Mouse (Mus musculus) MEL (cell line): ENCODE measurements at regions not wholly inside any gene's neighbourhood (a gene's known extent, or its start where the extent isn't known, plus 50 kb on each side); places are given as distances from the start of the nearest gene placed in this dataset.

Source experiments
- CTCF ChIP-seq, 3 experiments: IDR thresholded peaks in 2 of 3; conservative IDR thresholded peaks in 1 of 3; 2 replicates each; pipeline ENCODE4 v1.5.1; 2011 to 2012; ENCODE audit warnings: low read length in 3 of 3, low read depth in 2 of 3, mild to moderate bottlenecking in 2 of 3, improper control_type of control experiment in 1 of 3, inconsistent platforms in 1 of 3, mixed read lengths in 1 of 3, moderate library complexity in 1 of 3; ENCODE audit not compliant: control insufficient read depth in 1 of 3, insufficient read depth in 1 of 3, poor library complexity in 1 of 3, severe bottlenecking in 1 of 3
- ELF1 ChIP-seq: IDR thresholded peaks from 2 replicates; pipeline ENCODE4 v1.6.1; 2014; ENCODE audit warnings: low read depth, mild to moderate bottlenecking, inconsistent platforms, low read length, improper control_type of control experiment, moderate library complexity
- EP300 ChIP-seq, 2 experiments: IDR thresholded peaks; 2 replicates each; pipeline ENCODE4 v1.6.1; 2011; ENCODE audit warnings: improper control_type of control experiment in 2 of 2, low read length in 2 of 2, low read depth in 1 of 2, mild to moderate bottlenecking in 1 of 2
- KAT2A ChIP-seq: conservative IDR thresholded peaks from 2 replicates; pipeline ENCODE4 v1.6.1; 2012; ENCODE audit warnings: low read depth, low read length, improper control_type of control experiment, inconsistent platforms
- ZNF384 ChIP-seq: IDR thresholded peaks from 2 replicates; pipeline ENCODE4 v1.6.1; 2012; ENCODE audit warnings: low read depth, mild to moderate bottlenecking, inconsistent platforms, low read length, improper control_type of control experiment

DNA sequence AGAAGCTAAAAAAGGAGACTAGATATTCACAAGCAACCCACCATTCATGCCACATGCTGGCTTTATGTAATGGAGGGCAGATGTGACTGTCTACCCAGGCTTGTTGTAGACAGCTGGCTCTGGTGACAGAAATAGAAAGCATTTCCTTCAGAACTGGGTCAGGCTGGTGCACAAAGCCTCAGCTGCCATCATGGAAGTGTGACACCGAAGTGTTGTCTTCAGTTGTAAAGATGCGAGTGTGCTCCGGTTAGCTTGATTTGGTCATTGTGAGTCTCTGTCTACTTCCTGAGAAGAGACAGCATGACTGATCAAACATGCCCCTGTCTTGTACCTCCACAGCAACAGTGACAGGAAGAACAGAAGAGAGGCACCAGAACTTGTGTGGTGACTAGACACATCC is 77.7 kb upstream of the Itga6 start:
- TF ChIP-seq EP300 (IDR thresholded peaks at IDR 0.05; ENCODE audit: low read depth in 1 of 2, low read length in 2 of 2) (no peak), ELF1 (no peak), CTCF (IDR thresholded peaks at IDR 0.05 in 2 of 3, conservative IDR thresholded peaks at IDR 0.05 in 1 of 3; ENCODE audit: control insufficient read depth in 1 of 3, insufficient read depth in 1 of 3, low read depth in 2 of 3, low read length in 3 of 3, poor library complexity in 1 of 3, severe bottlenecking in 1 of 3) (no peak), ZNF384 (no peak), KAT2A (no peak)
